22 mouse cellular contexts compared by ENCODE assay signal in genomic region chr2:165583518-165583917, GRCm38 (mm10). TPM values are rescaled to one million over a fixed set of nuclear protein-coding genes. Genes with fewer than 3 reads are reported as not detected.
A peak's percentile ranks its signal among the peaks of the same experiment; 100 is the strongest.
DNase-seq lines count a peak whose midpoint lies in the region; ATAC-seq and TF ChIP-seq lines count a peak whose summit lies in the region.
"Had no signal": no experiment of that assay in that cellular context is flagged by ENCODE, and none has a peak within 500 bp of the region (broad histone marks: within the 10 kb centered on the region; RNA-seq: fewer than 3 reads in every experiment).

No protein-coding gene starts in this region.

- H3K9me3 ChIP-seq in midbrain, postnatal 0 days (ENCODE audit: low read length): no peaks in the 10 kb centered on the region
- H3K9me3 ChIP-seq in midbrain, embryonic 15.5 days: no peaks in the 10 kb centered on the region
- H3K9me3 ChIP-seq: heart, embryonic 15.5 days; kidney, embryonic 15.5 days; midbrain, embryonic 12.5 days had no signal

- peak; percentile 45 to 55 for DNase-seq in cerebellum, postnatal 14 days
- DNase-seq in heart, adult 11 months: peak; percentile 79
- no peak for DNase-seq in heart, adult 9 months (ENCODE audit: low spot score in 2 of 2)
- peak; percentile 58 for DNase-seq in midbrain, postnatal 0 days (ENCODE audit: low spot score)
- no peak for DNase-seq in ovary, postnatal 14 days (ENCODE audit: low spot score)
- no peak for DNase-seq in urinary bladder, postnatal 4 days (ENCODE audit: low spot score in 2 of 2)
- DNase-seq: adrenal gland, postnatal 10 days; cerebellum, adult 18-20 months; heart, adult 2 months; heart, postnatal 4 days; liver; spleen, adult 18-20 months had no signal

- H3K4me2 ChIP-seq in midbrain, postnatal 0 days (ENCODE audit: low read depth, low read length, poor library complexity, severe bottlenecking): no peak overlapping the region
- no peak overlapping the region for H3K4me2 ChIP-seq in midbrain, embryonic 15.5 days
- H3K4me2 ChIP-seq: heart, embryonic 15.5 days; kidney, embryonic 15.5 days; midbrain, embryonic 12.5 days had no signal

- H3K9ac ChIP-seq in midbrain, postnatal 0 days (replicated peaks; ENCODE audit: low read length, poor library complexity, severe bottlenecking): no peak overlapping the region
- H3K9ac ChIP-seq in midbrain, embryonic 15.5 days: no peak overlapping the region
- H3K9ac ChIP-seq: heart, embryonic 15.5 days; kidney, embryonic 15.5 days; midbrain, embryonic 12.5 days had no signal

- no peak overlapping the region for H3K27ac ChIP-seq in midbrain, postnatal 0 days (ENCODE audit: low read depth, low read length)
- no peak overlapping the region for H3K27ac ChIP-seq in midbrain, embryonic 15.5 days
- H3K27ac ChIP-seq: heart, adult 2 months; heart, embryonic 15.5 days; kidney, embryonic 15.5 days; midbrain, embryonic 12.5 days had no signal

- no peak for TF ChIP-seq CTCF in midbrain, postnatal 0 days (IDR thresholded peaks at IDR 0.05)

- no peak overlapping the region for H3K4me3 ChIP-seq in midbrain, postnatal 0 days (ENCODE audit: low read depth, low read length)
- H3K4me3 ChIP-seq in midbrain, embryonic 15.5 days: no peak overlapping the region
- H3K4me3 ChIP-seq: heart, adult 2 months; heart, embryonic 15.5 days; kidney, embryonic 15.5 days; midbrain, embryonic 12.5 days; myocyte had no signal

- H3K4me1 ChIP-seq in midbrain, postnatal 0 days (ENCODE audit: insufficient read depth, low read length): no peaks in the 10 kb centered on the region
- no peaks in the 10 kb centered on the region for H3K4me1 ChIP-seq in midbrain, embryonic 15.5 days
- H3K4me1 ChIP-seq: heart, embryonic 15.5 days; midbrain, embryonic 12.5 days had no signal

- no peak for ATAC-seq in cerebellum, adult (ENCODE audit: insufficient number of reproducible peaks, low FRiP score, low TSS enrichment)
- no peak for ATAC-seq in midbrain, postnatal 0 days (ENCODE audit: low FRiP score)
- ATAC-seq in midbrain, embryonic 15.5 days (replicated peaks): no peak
- ATAC-seq: activated CD4-positive, CD25-positive, alpha-beta regulatory T cell, adult 4 months; CD4-positive, CD25-positive, alpha-beta regulatory T cell, adult 4 months; intestine, embryonic 16.5 days; lung, postnatal 0 days had no signal

- WGBS in midbrain, postnatal 0 days: 81% methylated on average over 4 of the region's 4 CpGs
- 83% methylated on average over 4 of the region's 4 CpGs for WGBS in midbrain, embryonic 15.5 days

- H3K36me3 ChIP-seq in midbrain, postnatal 0 days (ENCODE audit: insufficient read depth, low read length): no peaks in the 10 kb centered on the region
- H3K36me3 ChIP-seq in midbrain, embryonic 15.5 days (replicated peaks): no peaks in the 10 kb centered on the region
- H3K36me3 ChIP-seq: heart, embryonic 15.5 days; kidney, embryonic 15.5 days; midbrain, embryonic 12.5 days had no signal

- H3K27me3 ChIP-seq in midbrain, postnatal 0 days (ENCODE audit: insufficient read depth, low read length): no peaks in the 10 kb centered on the region
- H3K27me3 ChIP-seq in midbrain, embryonic 15.5 days (replicated peaks): no peaks in the 10 kb centered on the region
- H3K27me3 ChIP-seq: heart, embryonic 15.5 days; kidney, embryonic 15.5 days; midbrain, embryonic 12.5 days had no signal

RNA-seq across cellular contexts. Expression of gene Eya2, which starts 11.3 kb away (rescaled TPM):
- 12.0 and 21.6 TPM in 2 replicates for total RNA-seq in midbrain, postnatal 0 days (2014; rRNA removed)
- polyA plus RNA-seq in midbrain, postnatal 0 days (2015; fragmentation: Nextera tagmentation; extraction: Ambion mirVana): 6.0 and 7.1 TPM in 2 replicates
- polyA plus RNA-seq in midbrain, embryonic 15.5 days (2015; fragmentation: Nextera tagmentation; extraction: Ambion mirVana): 4.6 and 9.0 TPM in 2 replicates

Comparison
In these comparisons a context has a peak if more than half of its experiments do, and no peak if none do; other contexts are left out.
1. DNase-seq: peak in cerebellum, postnatal 14 days (2 of 2), heart, adult 11 months (single experiment) and midbrain, postnatal 0 days (single experiment); none in heart, adult 9 months (0 of 2), ovary, postnatal 14 days (single experiment) and urinary bladder, postnatal 4 days (0 of 2).